Mouse (Mus musculus) kidney, embryonic 14.5 days (tissue): ENCODE results near the gene Arl2. TPM values are rescaled to one million over a fixed set of nuclear protein-coding genes. Genes with fewer than 3 reads are reported as not detected.
"Not testable (repeated sequence)": the region's sequence is repeated elsewhere in the genome, so short reads cannot be mapped to it uniquely, and the experiment has no call there.

ENCODE experiments used
- ATAC-seq: fragments of 200-750 bp; cut with Nextera tagmentation; 2 replicates; pipeline ENCODE4 v1.8.0; 2017; ENCODE audit warnings: moderate number of reproducible peaks, mild to moderate bottlenecking, moderate TSS enrichment, moderate library complexity; ENCODE audit not compliant: low FRiP score, low TSS enrichment
- H3K27ac ChIP-seq: fragments of 300-500 bp; sonication (generic); 2 replicates; pipeline ENCODE4 v1.5.1; 2014; ENCODE audit warnings: low read depth, mild to moderate bottlenecking, low read length, moderate library complexity, mixed read lengths
- H3K27me3 ChIP-seq: fragments of 300-500 bp; sonication (generic); 2 replicates; pipeline ENCODE4 v1.6.1; 2014; ENCODE audit warnings: mild to moderate bottlenecking, low read length; ENCODE audit not compliant: control insufficient read depth, insufficient read depth
- H3K36me3 ChIP-seq: fragments of 300-500 bp; sonication (generic); 2 replicates; pipeline ENCODE4 v1.6.1; 2014; ENCODE audit warnings: low read length, mixed read lengths; ENCODE audit not compliant: control insufficient read depth, insufficient read depth
- H3K4me1 ChIP-seq: fragments of 300-500 bp; sonication (generic); 2 replicates; pipeline ENCODE4 v1.6.1; 2014; ENCODE audit warnings: low read length, mixed read lengths; ENCODE audit not compliant: control insufficient read depth, insufficient read depth
- H3K4me2 ChIP-seq: fragments of 300-500 bp; sonication (generic); replicated peaks from 2 replicates; pipeline ENCODE4 v1.6.1; 2014; ENCODE audit warnings: low read depth, mild to moderate bottlenecking, low read length
- H3K4me3 ChIP-seq: fragments of 300-500 bp; sonication (generic); 2 replicates; pipeline ENCODE4 v1.5.1; 2014; ENCODE audit warnings: mild to moderate bottlenecking, low read length
- H3K9ac ChIP-seq: fragments of 300-500 bp; sonication (generic); 2 replicates; pipeline ENCODE4 v1.6.1; 2014; ENCODE audit warnings: low read depth, mild to moderate bottlenecking, low read length, moderate library complexity
- H3K9me3 ChIP-seq: fragments of 300-500 bp; sonication (generic); 2 replicates; pipeline ENCODE4 v1.6.1; 2016; ENCODE audit warnings: low read length; ENCODE audit not compliant: control insufficient read depth
- WGBS: fragments of 180-500 bp; shearing (Covaris S2); extraction: QIAGEN DNeasy Blood & Tissue Kit; methylation state at CpG from one replicate; pipeline ENCODE4 v1.1.7; 2014; 5-methylcytosine and 5-hydroxymethylcytosine counted together
- polyA plus RNA-seq: library from polyadenylated mRNA; unstranded; fragments of >200 nt; fragmentation: Nextera tagmentation; extraction: Ambion mirVana; gene quantifications from 2 replicates; pipeline ENCODE4 v1.2.1, GENCODE M21; 2014

Gene Arl2
- polyA plus RNA-seq, 1 experiment from 2014 or later: 82.6 TPM

GRCm38 (mm10) chr19:6157220-6157619, 15.9 kb upstream of the Arl2 start:
- Histone ChIP-seq H3K27ac (no peak overlapping the region), H3K27me3 (no peaks in the 10 kb centered on the region), H3K4me3 (no peak overlapping the region), H3K9me3 (no peaks in the 10 kb centered on the region), H3K36me3 (no peaks in the 10 kb centered on the region), H3K4me2 (no peak overlapping the region), H3K9ac (no peak overlapping the region), H3K4me1 (no peaks in the 10 kb centered on the region)
- ATAC-seq: no peak
- 65% methylated on average over 6 of the region's 6 CpGs for WGBS

- Histone ChIP-seq H3K9ac (no peak overlapping the region), H3K27me3 (no peaks in the 10 kb centered on the region), H3K4me2 (no peak overlapping the region), H3K4me3 (no peak overlapping the region), H3K4me1 (no peaks in the 10 kb centered on the region), H3K9me3 (no peaks in the 10 kb centered on the region), H3K36me3 (no peaks in the 10 kb centered on the region), H3K27ac (no peak overlapping the region)
- WGBS: 61% methylated on average over 8 of the region's 8 CpGs
- ATAC-seq: no peak
Measured at GRCm38 (mm10) chr19:6156372-6156771, 15.0 kb upstream of the Arl2 start.

GRCm38 (mm10) chr19:6155174-6155573, 13.8 kb upstream of the Arl2 start:
- H3K36me3 ChIP-seq: no peaks in the 10 kb centered on the region
- H3K27me3 ChIP-seq: no peaks in the 10 kb centered on the region
- H3K9ac ChIP-seq: no peak overlapping the region
- no peaks in the 10 kb centered on the region for H3K4me1 ChIP-seq
- H3K9me3 ChIP-seq: no peaks in the 10 kb centered on the region
- no peak for ATAC-seq
- WGBS: 60% methylated on average over 9 of the region's 9 CpGs
- no peak overlapping the region for H3K4me3 ChIP-seq
- no peak overlapping the region for H3K4me2 ChIP-seq
- no peak overlapping the region for H3K27ac ChIP-seq

GRCm38 (mm10) chr19:6144842-6145241, 3.5 kb upstream of the Arl2 start:
- no peak overlapping the region for H3K9ac ChIP-seq
- H3K27ac ChIP-seq: no peak overlapping the region
- H3K4me3 ChIP-seq: no peak overlapping the region
- H3K4me2 ChIP-seq: no peak overlapping the region
- H3K36me3 ChIP-seq: no peaks in the 10 kb centered on the region
- 71% methylated on average over 5 of the region's 5 CpGs for WGBS
- no peaks in the 10 kb centered on the region for H3K9me3 ChIP-seq
- H3K27me3 ChIP-seq: no peaks in the 10 kb centered on the region
- ATAC-seq: no peak
- H3K4me1 ChIP-seq: 0 out of 2 replicates have a peak, but pooled peaks cover 5% of the 10 kb centered on the region

- H3K4me2 ChIP-seq: peak within 1 kb of the TSS; percentile 84
- peak within 1 kb of the TSS; percentile 63 for H3K4me3 ChIP-seq
- H3K9me3 ChIP-seq: no peaks in the 10 kb centered on the region
- under 1% methylated on average over 67 of the region's 68 CpGs for WGBS
- H3K27ac ChIP-seq: peak within 1 kb of the TSS; percentile 93
- 0 out of 2 replicates have a peak, but pooled peaks cover 5% of the 10 kb centered on the region for H3K4me1 ChIP-seq
- peak; percentile 95 for ATAC-seq
- peaks cover 4% of the 10 kb centered on the region; the same call in 1 of the 2 replicates for H3K36me3 ChIP-seq
- peak within 1 kb of the TSS; percentile 75 for H3K9ac ChIP-seq
- H3K27me3 ChIP-seq: no peaks in the 10 kb centered on the region
Measured at GRCm38 (mm10) chr19:6140678-6141393, 512 bp downstream of the Arl2 start, which contains the start of gene Batf2. Gene Batf2 (plus strand): TSS chr19:6140983.

- H3K4me2 ChIP-seq: peak overlapping the region; percentile 84
- WGBS: 6% methylated on average over 16 of the region's 16 CpGs
- H3K4me3 ChIP-seq: peak overlapping the region; percentile 63
- no peak for ATAC-seq
- no peaks in the 10 kb centered on the region for H3K27me3 ChIP-seq
- H3K9me3 ChIP-seq: no peaks in the 10 kb centered on the region
- peak overlapping the region; percentile 75 for H3K9ac ChIP-seq
- peaks cover 9% of the 10 kb centered on the region; the same call in 1 of the 2 replicates for H3K36me3 ChIP-seq
- 0 out of 2 replicates have a peak, but pooled peaks cover 5% of the 10 kb centered on the region for H3K4me1 ChIP-seq
- H3K27ac ChIP-seq: peak overlapping the region; percentile 93
Measured at GRCm38 (mm10) chr19:6140374-6140677, 1.0 kb downstream of the Arl2 start.

- Histone ChIP-seq H3K9me3 (no peaks in the 10 kb centered on the region), H3K36me3 (peaks cover 14% of the 10 kb centered on the region), H3K9ac (peak overlapping the region; percentile 75; the same call in 1 of the 2 replicates), H3K4me1 (0 out of 2 replicates have a peak, but pooled peaks cover 5% of the 10 kb centered on the region), H3K27ac (no peak overlapping the region), H3K4me3 (no peak overlapping the region), H3K27me3 (no peaks in the 10 kb centered on the region), H3K4me2 (peak overlapping the region; percentile 84)
- WGBS: 91% methylated on average over 6 of the region's 6 CpGs
- ATAC-seq: no peak
Measured at GRCm38 (mm10) chr19:6139701-6140100, 1.6 kb downstream of the Arl2 start.

GRCm38 (mm10) chr19:6136397-6136796, 5.0 kb downstream of the Arl2 start:
- Histone ChIP-seq H3K27me3 (no peaks in the 10 kb centered on the region), H3K36me3 (peaks cover 16% of the 10 kb centered on the region), H3K4me3 (no peak overlapping the region), H3K9me3 (no peaks in the 10 kb centered on the region), H3K9ac (no peak overlapping the region), H3K4me1 (0 out of 2 replicates have a peak, but pooled peaks cover 5% of the 10 kb centered on the region), H3K4me2 (no peak overlapping the region), H3K27ac (no peak overlapping the region)
- no peak for ATAC-seq
- WGBS: 88% methylated on average over 3 of the region's 3 CpGs

- not testable (repeated sequence) for H3K27ac ChIP-seq, H3K4me1 ChIP-seq, ATAC-seq, H3K4me3 ChIP-seq, H3K9ac ChIP-seq, H3K27me3 ChIP-seq, H3K9me3 ChIP-seq, H3K4me2 ChIP-seq
- WGBS: 60% methylated on average over 1 of the region's 1 CpGs
- peaks cover 12% of the 10 kb centered on the region for H3K36me3 ChIP-seq
Measured at GRCm38 (mm10) chr19:6133197-6133596, 8.2 kb downstream of the Arl2 start.
